Mouse (Mus musculus) lung, embryonic 14.5 days (tissue): ENCODE measurements at regions not wholly inside any gene's neighbourhood (a gene's known extent, or its start where the extent isn't known, plus 50 kb on each side); places are given as distances from the start of the nearest gene placed in this dataset.

Experiments
- ATAC-seq: fragments of 200-750 bp; cut with Nextera tagmentation; 2 replicates; pipeline ENCODE4 v1.8.0; 2017; ENCODE audit warnings: mild to moderate bottlenecking, moderate TSS enrichment, moderate library complexity; ENCODE audit not compliant: insufficient read depth
- DNase-seq: peaks from one replicate; pipeline ENCODE4 v3.0.0-alpha.2; 2015
- H3K27ac ChIP-seq: fragments of 300-500 bp; sonication (generic); 2 replicates; pipeline ENCODE4 v1.5.1; 2014; ENCODE audit warnings: low read depth, mild to moderate bottlenecking, moderate library complexity
- H3K27me3 ChIP-seq: fragments of 300-500 bp; sonication (generic); 2 replicates; pipeline ENCODE4 v1.6.1; 2014; ENCODE audit warnings: low read length, control low read depth; ENCODE audit not compliant: insufficient read depth
- H3K36me3 ChIP-seq: fragments of 300-500 bp; sonication (generic); 2 replicates; pipeline ENCODE4 v1.6.1; 2014; ENCODE audit warnings: control low read depth; ENCODE audit not compliant: insufficient read depth
- H3K4me1 ChIP-seq: fragments of 300-500 bp; sonication (generic); 2 replicates; pipeline ENCODE4 v1.6.1; 2014; ENCODE audit warnings: antibody characterized with exemption, control low read depth; ENCODE audit not compliant: insufficient read depth
- H3K4me2 ChIP-seq: fragments of 300-500 bp; sonication (generic); 2 replicates; pipeline ENCODE4 v1.6.1; 2014; ENCODE audit warnings: mild to moderate bottlenecking
- H3K4me3 ChIP-seq: fragments of 300-500 bp; sonication (generic); 2 replicates; pipeline ENCODE4 v1.5.1; 2014; ENCODE audit warnings: low read depth, low read length
- H3K9ac ChIP-seq: fragments of 300-500 bp; sonication (generic); 2 replicates; pipeline ENCODE4 v1.6.1; 2014
- H3K9me3 ChIP-seq: fragments of 300-500 bp; sonication (generic); 2 replicates; pipeline ENCODE4 v1.6.1; 2016; ENCODE audit warnings: low read depth, low read length, control low read depth
- CTCF ChIP-seq: IDR thresholded peaks from 2 replicates; pipeline ENCODE4 v1.5.1; 2016; ENCODE audit warnings: antibody characterized with exemption, low read depth
- WGBS: fragments of 180-500 bp; shearing (Covaris S2); extraction: QIAGEN DNeasy Blood & Tissue Kit; methylation state at CpG from one replicate; pipeline ENCODE4 v1.1.7; 2014; 5-methylcytosine and 5-hydroxymethylcytosine counted together

DNA sequence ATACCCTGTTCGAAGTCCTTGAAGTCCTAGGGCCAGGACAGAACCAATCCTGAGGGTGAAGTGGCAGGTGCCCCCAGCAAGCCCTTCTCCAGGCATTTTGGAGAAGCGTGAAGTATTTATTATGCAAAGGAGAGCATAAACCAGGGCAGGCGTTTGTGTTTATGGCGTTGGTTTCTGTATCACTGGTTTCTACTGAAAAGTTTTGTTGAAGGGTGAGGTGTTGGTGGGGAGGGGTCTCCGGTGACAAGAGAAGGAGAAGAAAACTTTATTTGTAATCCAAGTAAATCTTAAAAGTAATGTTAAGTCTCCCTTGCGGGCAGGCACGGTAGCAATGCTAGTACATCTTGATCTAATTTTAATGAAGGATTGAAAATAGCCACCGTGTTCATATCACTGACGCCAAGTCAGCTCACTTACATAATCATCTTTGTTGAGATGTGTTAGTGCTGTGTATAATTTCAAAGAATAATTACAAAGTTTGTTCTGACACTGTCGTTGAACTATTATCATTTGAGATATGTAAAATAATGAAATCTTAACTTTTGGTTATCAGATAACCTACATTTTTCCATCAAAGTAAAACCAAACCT, 140.2 kb downstream of the Ogfrl1 start:
- no peaks in the 10 kb centered on the region for H3K36me3 ChIP-seq
- DNase-seq (no peak), ATAC-seq (no peak)
- H3K27ac ChIP-seq, result peak overlapping the region; percentile 89; the same call in 1 of the 2 replicates
- 16% methylated on average over 10 of the region's 10 CpGs for whole genome bisulfite sequencing
- H3K4me2 ChIP-seq, result peak overlapping the region; percentile 79
- H3K9me3 ChIP-seq, result no peaks in the 10 kb centered on the region
- H3K4me3 ChIP-seq, result peak overlapping the region; percentile 76
- H3K27me3 ChIP-seq, result no peaks in the 10 kb centered on the region
- peak overlapping the region; percentile 86 for H3K9ac ChIP-seq
- no peaks in the 10 kb centered on the region; the same call in 1 of the 2 replicates for H3K4me1 ChIP-seq
- TF ChIP-seq CTCF, result no peak

GRCm38 (mm10) chr1:23256630-23257001, 141.0 kb downstream of the Ogfrl1 start:
- ATAC-seq, result peak; percentile 72; the same call in 1 of the 2 replicates
- peak; percentile 81 for DNase-seq
- H3K9ac ChIP-seq, result peak overlapping the region; percentile 86
- H3K27ac ChIP-seq, result peak overlapping the region; percentile 89
- no peaks in the 10 kb centered on the region; the same call in 1 of the 2 replicates for H3K4me1 ChIP-seq
- WGBS, result under 1% methylated on average over 44 of the region's 45 CpGs
- TF ChIP-seq CTCF, result no peak
- H3K27me3 ChIP-seq, result no peaks in the 10 kb centered on the region
- peak overlapping the region; percentile 76 for H3K4me3 ChIP-seq
- H3K36me3 ChIP-seq, result no peaks in the 10 kb centered on the region
- peak overlapping the region; percentile 79 for H3K4me2 ChIP-seq
- no peaks in the 10 kb centered on the region for H3K9me3 ChIP-seq

GRCm38 (mm10) chr1:23255925-23256629, 141.5 kb downstream of the Ogfrl1 start:
- no peaks in the 10 kb centered on the region for H3K27me3 ChIP-seq
- H3K9ac ChIP-seq, result peak overlapping the region; percentile 86
- peak; percentile 98 for DNase-seq
- ATAC-seq, result peak; percentile 99
- under 1% methylated on average over 45 of the region's 80 CpGs for WGBS
- no peak for TF ChIP-seq CTCF
- no peaks in the 10 kb centered on the region; the same call in 1 of the 2 replicates for H3K4me1 ChIP-seq
- no peaks in the 10 kb centered on the region for H3K9me3 ChIP-seq
- H3K4me3 ChIP-seq, result peak overlapping the region; percentile 76
- peak overlapping the region; percentile 89 for H3K27ac ChIP-seq
- H3K36me3 ChIP-seq, result no peaks in the 10 kb centered on the region
- H3K4me2 ChIP-seq, result peak overlapping the region; percentile 79

DNA sequence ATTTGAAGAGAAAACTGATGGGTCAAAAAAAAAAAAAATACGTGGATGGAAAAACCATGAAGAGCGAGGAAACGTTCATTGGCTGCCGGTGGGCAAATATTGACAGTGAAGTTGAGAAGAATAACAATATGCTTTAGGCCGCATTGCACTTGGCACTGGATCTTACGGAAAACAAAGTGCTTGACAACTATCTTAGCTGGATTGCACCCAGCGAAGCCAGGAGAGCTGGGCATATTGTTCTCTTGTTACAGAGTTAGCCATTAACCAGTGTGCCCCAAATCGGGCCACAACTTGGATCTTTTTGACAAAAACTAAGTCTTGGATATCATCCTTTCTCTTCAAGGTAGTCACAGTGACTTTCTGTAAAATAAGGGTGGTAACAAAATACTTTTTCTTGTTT, 143.3 kb downstream of the Ogfrl1 start:
- Histone ChIP-seq H3K4me3 (no peak overlapping the region), H3K9ac (no peak overlapping the region), H3K4me1 (no peaks in the 10 kb centered on the region; the same call in 1 of the 2 replicates), H3K36me3 (no peaks in the 10 kb centered on the region), H3K9me3 (no peaks in the 10 kb centered on the region), H3K27ac (no peak overlapping the region), H3K4me2 (no peak overlapping the region), H3K27me3 (no peaks in the 10 kb centered on the region)
- no peak for TF ChIP-seq CTCF
- DNase-seq (no peak), ATAC-seq (no peak)
- WGBS, result 67% methylated on average over 8 of the region's 8 CpGs

- H3K4me1 ChIP-seq, result no peaks in the 10 kb centered on the region
- ATAC-seq, result no peak
- no peak for TF ChIP-seq CTCF
- H3K4me3 ChIP-seq, result no peak overlapping the region
- DNase-seq, result no peak
- WGBS, result 31% methylated on average over 1 of the region's 1 CpGs
- H3K4me2 ChIP-seq, result no peak overlapping the region
- H3K9me3 ChIP-seq, result no peaks in the 10 kb centered on the region; the same call in 1 of the 2 replicates
- no peak overlapping the region for H3K27ac ChIP-seq
- no peaks in the 10 kb centered on the region for H3K27me3 ChIP-seq
- H3K9ac ChIP-seq, result no peak overlapping the region
- no peaks in the 10 kb centered on the region for H3K36me3 ChIP-seq
Observed at GRCm38 (mm10) chr1:23231522-23231921, 129.5 kb upstream of the 4933415F23Rik start.

- no peaks in the 10 kb centered on the region for H3K27me3 ChIP-seq
- H3K27ac ChIP-seq, result no peak overlapping the region
- TF ChIP-seq CTCF, result no peak
- no peak overlapping the region for H3K4me2 ChIP-seq
- H3K4me1 ChIP-seq, result no peaks in the 10 kb centered on the region
- DNase-seq, result peak; percentile 62
- no peak overlapping the region for H3K4me3 ChIP-seq
- H3K36me3 ChIP-seq, result no peaks in the 10 kb centered on the region
- peak; percentile 69; the same call in 1 of the 2 replicates for ATAC-seq
- WGBS, result 74% methylated on average over 6 of the region's 6 CpGs
- no peaks in the 10 kb centered on the region for H3K9me3 ChIP-seq
- H3K9ac ChIP-seq, result no peak overlapping the region
Observed at GRCm38 (mm10) chr1:23228478-23228877, 126.4 kb upstream of the 4933415F23Rik start.

- no peak overlapping the region for H3K4me3 ChIP-seq
- peak; percentile 17 for DNase-seq
- no peaks in the 10 kb centered on the region for H3K36me3 ChIP-seq
- H3K4me2 ChIP-seq, result no peak overlapping the region
- TF ChIP-seq CTCF, result no peak
- no peak overlapping the region for H3K9ac ChIP-seq
- H3K4me1 ChIP-seq, result 0 out of 2 replicates have a peak, but pooled peaks cover 4% of the 10 kb centered on the region
- H3K27me3 ChIP-seq, result no peaks in the 10 kb centered on the region
- H3K27ac ChIP-seq, result no peak overlapping the region
- WGBS, result 58% methylated on average over 13 of the region's 13 CpGs
- no peaks in the 10 kb centered on the region for H3K9me3 ChIP-seq
- peak; percentile 44; the same call in 1 of the 2 replicates for ATAC-seq
Observed at GRCm38 (mm10) chr1:23214462-23215158, 112.6 kb upstream of the 4933415F23Rik start.
